Mouse (Mus musculus) embryonic fibroblast, embryonic 13.5 days (primary cell): Measurements from ENCODE around the gene Vmn1r151.
"Not testable (repeated sequence)": the region's sequence is repeated elsewhere in the genome, so short reads cannot be mapped to it uniquely, and the experiment has no call there.

Experiments
- CTCF ChIP-seq: IDR thresholded peaks from 2 replicates; pipeline ENCODE4 v1.5.1; 2011; ENCODE audit warnings: mild to moderate bottlenecking, control low read depth, low read length, moderate library complexity, borderline replicate concordance; ENCODE audit not compliant: insufficient read depth
- POLR2A ChIP-seq: IDR thresholded peaks from 2 replicates; pipeline ENCODE4 v1.6.1; 2011; ENCODE audit warnings: low read depth, mild to moderate bottlenecking, control low read depth, low read length, moderate library complexity

GRCm38 (mm10) chr7:22534787-22535186 is 35.3 kb upstream of the Vmn1r151 start, which contains the start of gene Gm8677:
- not testable (repeated sequence) for TF ChIP-seq POLR2A, CTCF
